Mouse (Mus musculus): ENCODE data around the gene Grb10. TPM values are rescaled to one million over a fixed set of nuclear protein-coding genes. Genes with fewer than 3 reads are reported as not detected.
A peak's percentile ranks its signal among the peaks of the same experiment; 100 is the strongest.

The Grb10 gene
- polyA plus RNA-seq, 2 experiments: 43.2 to 91.5 TPM

- no peaks in the 10 kb centered on the region for H3K27me3 ChIP-seq (ENCODE audit: control insufficient read depth, insufficient read depth, low read length)
- no peaks in the 10 kb centered on the region for H3K9me3 ChIP-seq (ENCODE audit: control insufficient read depth, low read length)
- ATAC-seq (ENCODE audit: insufficient read depth) (peak; percentile 70), DNase-seq (ENCODE audit: low read depth in 3 of 3, low spot score in 3 of 3) (peak; percentile 38 to 59 (median 46))
- TF ChIP-seq CTCF (IDR thresholded peaks at IDR 0.05; ENCODE audit: low read depth) (peak; percentile 90), EP300 (IDR thresholded peaks at IDR 0.05; ENCODE audit: low read depth) (0 out of 2 replicates have a peak, but pooled peaks have one; percentile 12)
- H3K4me2 ChIP-seq (ENCODE audit: low read depth): no peak overlapping the region
- no peak overlapping the region for H3K27ac ChIP-seq
- WGBS (ENCODE audit: insufficient replicate concordance): 42% methylated on average over 8 of the region's 8 CpGs
- H3K36me3 ChIP-seq (replicated peaks; ENCODE audit: control insufficient read depth, insufficient read depth, low read depth): no peaks in the 10 kb centered on the region
- H3K9ac ChIP-seq (replicated peaks): no peak overlapping the region
- 0 out of 4 replicates have a peak, but pooled peaks cover 0 to 2% of the 10 kb centered on the region in 2 experiments for H3K4me1 ChIP-seq (replicated peaks; ENCODE audit: control insufficient read depth in 2 of 2, insufficient read depth in 2 of 2, low read length in 1 of 2)
- no peak overlapping the region for H3K4me3 ChIP-seq (ENCODE audit: insufficient read depth in 1 of 2, low read depth in 2 of 2, low read length in 2 of 2)
Measured at GRCm38 (mm10) chr11:11973366-11974014, 65.0 kb downstream of the Grb10 start.

- Histone ChIP-seq H3K36me3 (replicated peaks; ENCODE audit: control insufficient read depth, insufficient read depth, low read depth) (no peaks in the 10 kb centered on the region), H3K9me3 (ENCODE audit: control insufficient read depth, low read length) (no peaks in the 10 kb centered on the region), H3K4me2 (ENCODE audit: low read depth) (no peak overlapping the region), H3K27me3 (ENCODE audit: control insufficient read depth, insufficient read depth, low read length) (no peaks in the 10 kb centered on the region), H3K4me3 (ENCODE audit: insufficient read depth in 1 of 2, low read depth in 2 of 2, low read length in 2 of 2) (no peak overlapping the region), H3K9ac (replicated peaks) (no peak overlapping the region), H3K27ac (no peak overlapping the region), H3K4me1 (replicated peaks; ENCODE audit: control insufficient read depth in 2 of 2, insufficient read depth in 2 of 2, low read length in 1 of 2) (0 out of 4 replicates have a peak, but pooled peaks cover 0 to 2% of the 10 kb centered on the region in 2 experiments)
- TF ChIP-seq CTCF (IDR thresholded peaks at IDR 0.05; ENCODE audit: low read depth): no peak
- TF ChIP-seq EP300 (IDR thresholded peaks at IDR 0.05; ENCODE audit: low read depth): no peak
- ATAC-seq (ENCODE audit: insufficient read depth) (no peak), DNase-seq (ENCODE audit: low read depth in 3 of 3, low spot score in 3 of 3) (no peak)
- WGBS (ENCODE audit: insufficient replicate concordance): 78% methylated on average over 6 of the region's 6 CpGs
Measured at GRCm38 (mm10) chr11:11972401-11973110, 65.9 kb downstream of the Grb10 start.

- WGBS (ENCODE audit: insufficient replicate concordance): 86% methylated on average over 11 of the region's 11 CpGs
- Histone ChIP-seq H3K27ac (no peak overlapping the region), H3K4me3 (ENCODE audit: insufficient read depth in 1 of 2, low read depth in 2 of 2, low read length in 2 of 2) (no peak overlapping the region), H3K9me3 (ENCODE audit: control insufficient read depth, low read length) (no peaks in the 10 kb centered on the region), H3K4me2 (ENCODE audit: low read depth) (no peak overlapping the region), H3K9ac (replicated peaks) (no peak overlapping the region), H3K27me3 (ENCODE audit: control insufficient read depth, insufficient read depth, low read length) (no peaks in the 10 kb centered on the region), H3K36me3 (replicated peaks; ENCODE audit: control insufficient read depth, insufficient read depth, low read depth) (no peaks in the 10 kb centered on the region), H3K4me1 (replicated peaks; ENCODE audit: control insufficient read depth in 2 of 2, insufficient read depth in 2 of 2, low read length in 1 of 2) (peaks cover 8 to 15% of the 10 kb centered on the region in 2 experiments)
- TF ChIP-seq CTCF (IDR thresholded peaks at IDR 0.05; ENCODE audit: low read depth): no peak
- no peak for TF ChIP-seq EP300 (IDR thresholded peaks at IDR 0.05; ENCODE audit: low read depth)
- DNase-seq (ENCODE audit: low read depth in 3 of 3, low spot score in 3 of 3) (no peak), ATAC-seq (ENCODE audit: insufficient read depth) (no peak)
Measured at GRCm38 (mm10) chr11:11970246-11970645, 68.2 kb downstream of the Grb10 start.

GRCm38 (mm10) chr11:11968830-11969229 is 69.7 kb downstream of the Grb10 start:
- ATAC-seq (ENCODE audit: insufficient read depth): no peak
- Histone ChIP-seq H3K9ac (replicated peaks) (no peak overlapping the region), H3K36me3 (replicated peaks; ENCODE audit: control insufficient read depth, insufficient read depth, low read depth) (no peaks in the 10 kb centered on the region), H3K27ac (no peak overlapping the region), H3K4me1 (replicated peaks; ENCODE audit: control insufficient read depth in 2 of 2, insufficient read depth in 2 of 2, low read length in 1 of 2) (peaks cover 21 to 26% of the 10 kb centered on the region in 2 experiments), H3K4me2 (ENCODE audit: low read depth) (no peak overlapping the region), H3K9me3 (ENCODE audit: control insufficient read depth, low read length) (no peaks in the 10 kb centered on the region), H3K27me3 (ENCODE audit: control insufficient read depth, insufficient read depth, low read length) (no peaks in the 10 kb centered on the region), H3K4me3 (ENCODE audit: insufficient read depth in 1 of 2, low read depth in 2 of 2, low read length in 2 of 2) (no peak overlapping the region)
- TF ChIP-seq CTCF (IDR thresholded peaks at IDR 0.05; ENCODE audit: low read depth): no peak
- TF ChIP-seq EP300 (IDR thresholded peaks at IDR 0.05; ENCODE audit: low read depth): no peak
- 63% methylated on average over 6 of the region's 6 CpGs for WGBS (ENCODE audit: insufficient replicate concordance)
- no peak for DNase-seq (ENCODE audit: low read depth in 3 of 3, low spot score in 3 of 3)

GRCm38 (mm10) chr11:11967519-11967918 is 71.0 kb downstream of the Grb10 start:
- 55% methylated on average over 8 of the region's 8 CpGs for WGBS (ENCODE audit: insufficient replicate concordance)
- no peaks in the 10 kb centered on the region for H3K36me3 ChIP-seq (replicated peaks; ENCODE audit: control insufficient read depth, insufficient read depth, low read depth)
- no peak overlapping the region for H3K4me3 ChIP-seq (ENCODE audit: insufficient read depth in 1 of 2, low read depth in 2 of 2, low read length in 2 of 2)
- no peaks in the 10 kb centered on the region for H3K27me3 ChIP-seq (ENCODE audit: control insufficient read depth, insufficient read depth, low read length)
- no peak for DNase-seq (ENCODE audit: low read depth in 3 of 3, low spot score in 3 of 3)
- H3K4me1 ChIP-seq (replicated peaks; ENCODE audit: control insufficient read depth in 2 of 2, insufficient read depth in 2 of 2, low read length in 1 of 2): peaks cover 34 to 38% of the 10 kb centered on the region in 2 experiments
- no peak overlapping the region for H3K9ac ChIP-seq (replicated peaks)
- H3K9me3 ChIP-seq (ENCODE audit: control insufficient read depth, low read length): no peaks in the 10 kb centered on the region
- H3K4me2 ChIP-seq (ENCODE audit: low read depth): no peak overlapping the region
- no peak overlapping the region for H3K27ac ChIP-seq
- ATAC-seq (ENCODE audit: insufficient read depth): no peak
- TF ChIP-seq EP300 (IDR thresholded peaks at IDR 0.05; ENCODE audit: low read depth): no peak
- no peak for TF ChIP-seq CTCF (IDR thresholded peaks at IDR 0.05; ENCODE audit: low read depth)
